Mouse (Mus musculus) mouse trophoblast stem cell (cell line): Measurements from ENCODE around the gene Pmis2.

Experiments used
- in situ Hi-C, 2 experiments: fragments of 300-500 bp; cut with MseI, MboI; formaldehyde crosslinking; loops; 2 replicates in 1 of 2; 3 replicates in 1 of 2; pipeline ENCODE4 v1.15.1; 2025

The Pmis2 gene

DNA sequence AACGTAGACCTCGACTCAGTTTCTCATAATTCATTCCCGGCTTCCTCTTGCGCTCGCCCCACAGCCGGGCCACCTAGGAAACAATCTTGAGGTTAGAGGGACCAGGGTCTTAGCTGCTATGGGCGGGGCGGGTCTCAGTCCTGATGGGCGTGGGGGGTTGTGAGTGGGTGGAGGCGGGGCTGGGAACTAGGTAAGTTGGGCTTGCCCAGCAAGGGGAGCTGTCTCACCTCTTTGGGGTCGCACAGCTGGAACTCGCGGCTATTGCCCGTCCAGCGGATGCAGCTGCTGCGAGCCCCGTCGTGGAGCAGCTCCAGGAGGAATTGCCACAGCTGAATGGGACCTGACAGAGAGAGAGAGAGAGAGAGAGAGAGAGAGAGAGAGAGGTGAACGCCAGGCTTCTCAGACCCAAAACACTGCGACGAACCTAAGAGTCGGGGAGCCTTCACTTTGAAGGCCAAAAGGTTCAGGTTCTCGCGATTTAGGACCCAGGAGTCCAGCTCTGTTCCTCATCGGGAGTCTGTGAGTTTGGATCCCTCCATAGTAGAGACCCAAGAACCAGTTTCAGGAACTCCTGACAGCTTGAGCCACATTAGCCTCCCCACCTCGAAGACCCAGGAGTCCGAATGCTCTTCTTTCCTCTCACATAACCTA lies 37.5 kb downstream of the Pmis2 start:
- in situ Hi-C loops, result no loop called here

DNA sequence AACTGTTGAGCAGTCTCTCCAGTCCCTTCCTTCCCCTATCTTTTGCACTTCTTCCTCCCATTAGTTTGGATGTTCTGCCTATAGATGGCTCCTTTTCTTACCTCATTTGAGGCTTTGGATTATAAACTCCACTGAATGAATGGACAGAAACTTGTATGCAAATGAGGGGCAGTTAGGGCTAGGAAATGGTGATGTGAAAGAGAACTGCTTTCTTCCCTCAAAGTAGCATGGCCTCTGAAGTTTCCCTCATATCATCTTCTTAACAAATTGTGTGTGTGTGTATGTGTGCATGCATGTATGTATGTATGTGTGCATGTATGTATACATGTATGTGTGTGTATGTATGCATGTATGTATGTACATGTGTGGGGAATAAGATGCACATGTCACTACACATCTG lies 42.4 kb downstream of the Pmis2 start:
- in situ Hi-C loops, result no loop called here

DNA sequence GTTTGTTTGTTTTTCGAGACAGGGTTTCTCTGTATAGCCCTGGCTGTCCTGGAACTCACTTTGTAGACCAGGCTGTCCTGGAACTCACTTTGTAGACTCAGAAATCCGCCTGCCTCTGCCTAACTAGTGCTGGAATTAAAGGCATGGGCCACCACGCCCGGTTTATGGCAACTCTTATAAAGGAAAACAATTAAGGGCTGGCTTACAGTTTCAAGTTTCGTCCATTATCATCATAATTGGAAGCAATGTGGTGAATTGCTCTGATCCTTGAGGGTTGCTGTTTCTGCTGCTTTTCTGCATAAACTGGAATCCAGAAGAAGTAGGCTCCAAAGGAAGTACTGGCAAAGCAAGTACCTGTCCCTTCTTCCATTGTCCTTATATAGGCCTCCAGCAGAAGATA lies 44.8 kb downstream of the Pmis2 start:
- in situ Hi-C loops, result no loop called here

DNA sequence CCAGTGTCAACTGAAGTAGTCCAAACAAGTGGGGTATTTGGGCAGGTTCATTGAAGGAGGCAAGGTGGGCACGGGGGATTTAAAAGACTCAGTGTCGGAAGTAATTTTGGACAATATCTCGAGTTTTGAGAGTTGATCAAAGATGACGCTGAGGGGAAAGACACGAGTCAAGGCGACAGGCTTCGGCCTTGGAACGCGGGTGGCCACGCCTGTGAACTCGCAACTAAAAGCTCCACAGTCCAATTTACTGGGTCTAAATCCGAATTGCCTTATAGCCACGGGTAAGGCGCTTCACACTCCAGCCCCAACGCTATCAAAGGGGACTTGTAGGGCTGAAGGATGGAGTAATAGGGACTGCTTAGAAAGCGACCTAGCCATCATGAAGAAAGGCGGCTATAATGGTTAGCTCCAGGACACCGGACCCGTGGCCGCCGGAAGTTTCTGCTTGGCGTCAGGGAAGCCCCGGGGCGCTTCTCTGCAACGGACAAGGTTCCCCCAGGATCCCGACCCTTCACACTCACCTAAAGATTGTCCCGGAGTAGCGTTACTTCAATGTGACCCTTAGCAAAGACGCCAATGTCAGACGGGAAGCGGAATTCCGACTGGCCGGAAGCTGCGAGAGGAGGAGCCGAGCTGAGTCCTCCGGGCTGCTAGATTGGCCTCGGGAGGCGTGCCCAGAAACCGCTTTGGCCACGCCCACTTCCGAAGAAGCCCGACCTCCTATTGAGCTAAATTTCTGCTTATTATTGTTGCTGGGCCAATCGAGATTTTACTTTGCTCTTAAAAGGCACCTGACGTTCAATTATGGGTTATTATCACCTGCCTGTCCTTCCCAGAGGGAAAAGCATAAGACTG lies 45.6 kb downstream of the Pmis2 start, which contains the start of gene Cox6b1:
TSS of gene Cox6b1 (minus strand) at position 622 of the 855 bp plus-strand sequence.
- in situ Hi-C loops, result no loop called here
